Mouse (Mus musculus) liver, postnatal 0 days (tissue): ENCODE data around the gene Dhdds. TPM values are rescaled to one million over a fixed set of nuclear protein-coding genes. Genes with fewer than 3 reads are reported as not detected.

Experiments used
- ATAC-seq: fragments of 200-750 bp; cut with Nextera tagmentation; 2 replicates; pipeline ENCODE4 v1.8.0; 2017; ENCODE audit warnings: mild to moderate bottlenecking, moderate library complexity
- DNase-seq: peaks from one replicate; pipeline ENCODE4 v3.0.0-alpha.2; 2016
- H3K27ac ChIP-seq: fragments of 300-500 bp; sonication (generic); 2 replicates; pipeline ENCODE4 v1.5.1; 2014; ENCODE audit warnings: antibody characterized with exemption, moderate library complexity, mild to moderate bottlenecking, low read depth
- H3K27me3 ChIP-seq: fragments of 300-500 bp; sonication (generic); 2 replicates; pipeline ENCODE4 v1.6.1; 2014; ENCODE audit warnings: low read length, control low read depth, mixed read lengths; ENCODE audit not compliant: insufficient read depth
- H3K36me3 ChIP-seq: fragments of 300-500 bp; sonication (generic); replicated peaks from 2 replicates; pipeline ENCODE4 v1.6.1; 2014; ENCODE audit warnings: mild to moderate bottlenecking, control low read depth, low read length, moderate library complexity, mixed read lengths; ENCODE audit not compliant: insufficient read depth
- H3K4me1 ChIP-seq: fragments of 300-500 bp; sonication (generic); 2 replicates; pipeline ENCODE4 v1.6.1; 2014; ENCODE audit warnings: antibody characterized with exemption, mild to moderate bottlenecking, control low read depth; ENCODE audit not compliant: insufficient read depth
- H3K4me2 ChIP-seq: fragments of 300-500 bp; sonication (generic); 2 replicates; pipeline ENCODE4 v1.6.1; 2014; ENCODE audit warnings: low read depth, mild to moderate bottlenecking, low read length, moderate library complexity, mixed read lengths
- H3K4me3 ChIP-seq: fragments of 300-500 bp; sonication (generic); 2 replicates; pipeline ENCODE4 v1.5.1; 2014; ENCODE audit warnings: low read depth, low read length
- H3K9ac ChIP-seq: fragments of 300-500 bp; sonication (generic); replicated peaks from 2 replicates; pipeline ENCODE4 v1.6.1; 2014; ENCODE audit warnings: mild to moderate bottlenecking, moderate library complexity
- H3K9me3 ChIP-seq: fragments of 300-500 bp; sonication (generic); 2 replicates; pipeline ENCODE4 v1.6.1; 2016; ENCODE audit warnings: mild to moderate bottlenecking, control low read depth, low read length, mixed read lengths
- CTCF ChIP-seq: sonication (generic); IDR thresholded peaks from 2 replicates; pipeline ENCODE4 v1.5.1; 2016; ENCODE audit warnings: antibody characterized with exemption, low read depth
- EP300 ChIP-seq: IDR thresholded peaks from 2 replicates; pipeline ENCODE4 v1.6.1; 2016; ENCODE audit warnings: antibody characterized with exemption, low read depth, mild to moderate bottlenecking
- WGBS: fragments of 180-500 bp; shearing (Covaris S2); extraction: QIAGEN DNeasy Blood & Tissue Kit; methylation state at CpG from one replicate; pipeline ENCODE4 v1.1.7; 2014; ENCODE audit not compliant: insufficient replicate concordance; 5-methylcytosine and 5-hydroxymethylcytosine counted together
- polyA plus RNA-seq: library from polyadenylated mRNA; unstranded; fragments of >200 nt; fragmentation: Nextera tagmentation; extraction: Ambion mirVana; gene quantifications from 2 replicates; pipeline ENCODE4 v1.2.1, GENCODE M21; 2015

The Dhdds gene
- polyA plus RNA-seq, 1 experiment from 2014 or later, result 10.3 TPM

DNA sequence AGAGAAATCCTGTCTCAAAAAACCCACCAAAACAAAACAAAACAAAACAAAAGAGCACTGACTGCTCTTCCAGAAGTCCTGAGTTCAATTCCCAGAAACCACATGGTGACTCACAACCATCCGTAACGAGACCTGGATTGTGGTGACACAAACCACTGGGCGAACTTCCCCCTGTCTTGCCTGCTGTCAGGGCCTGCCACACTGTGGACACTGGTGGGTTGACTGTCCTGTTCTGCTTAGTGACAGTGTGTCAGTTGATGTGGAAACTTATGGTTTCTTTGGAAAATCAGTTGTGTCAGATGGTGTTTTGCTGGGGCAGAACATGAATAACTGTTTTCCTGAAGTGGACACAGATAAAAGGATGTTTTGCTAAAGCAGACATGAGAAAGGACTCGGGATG, 58.0 kb downstream of the Dhdds start:
- H3K9ac ChIP-seq, result no peak overlapping the region
- H3K36me3 ChIP-seq, result no peaks in the 10 kb centered on the region
- no peak for DNase-seq
- H3K4me1 ChIP-seq, result peaks cover 7% of the 10 kb centered on the region; the same call in 1 of the 2 replicates
- H3K27me3 ChIP-seq, result no peaks in the 10 kb centered on the region
- 77% methylated on average over 4 of the region's 4 CpGs for whole genome bisulfite sequencing
- ATAC-seq, result no peak
- no peak overlapping the region for H3K27ac ChIP-seq
- no peaks in the 10 kb centered on the region for H3K9me3 ChIP-seq
- no peak overlapping the region for H3K4me3 ChIP-seq
- TF ChIP-seq EP300, result no peak
- TF ChIP-seq CTCF, result peak; percentile 20; the same call in 1 of the 2 replicates
- H3K4me2 ChIP-seq, result no peak overlapping the region

DNA sequence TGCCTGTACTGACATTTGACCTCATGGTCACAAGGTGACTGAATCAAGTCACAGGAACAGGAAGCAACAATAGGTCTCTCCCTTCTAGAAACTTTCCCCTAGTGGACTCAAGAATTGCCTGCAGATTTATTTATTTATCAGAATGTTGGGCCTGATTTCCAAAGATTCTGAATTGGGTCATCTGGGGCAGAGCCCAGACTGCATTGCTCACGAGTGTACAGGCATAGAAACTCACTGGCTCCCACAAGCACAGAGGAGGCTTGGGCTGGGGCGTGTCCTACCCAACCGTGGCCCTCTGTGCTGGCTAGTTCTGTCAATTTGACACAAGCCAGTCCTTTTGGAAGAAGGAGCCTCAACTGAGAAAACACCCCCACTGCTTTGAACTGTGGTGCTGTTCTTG, 59.1 kb downstream of the Dhdds start:
- DNase-seq, result no peak

DNA sequence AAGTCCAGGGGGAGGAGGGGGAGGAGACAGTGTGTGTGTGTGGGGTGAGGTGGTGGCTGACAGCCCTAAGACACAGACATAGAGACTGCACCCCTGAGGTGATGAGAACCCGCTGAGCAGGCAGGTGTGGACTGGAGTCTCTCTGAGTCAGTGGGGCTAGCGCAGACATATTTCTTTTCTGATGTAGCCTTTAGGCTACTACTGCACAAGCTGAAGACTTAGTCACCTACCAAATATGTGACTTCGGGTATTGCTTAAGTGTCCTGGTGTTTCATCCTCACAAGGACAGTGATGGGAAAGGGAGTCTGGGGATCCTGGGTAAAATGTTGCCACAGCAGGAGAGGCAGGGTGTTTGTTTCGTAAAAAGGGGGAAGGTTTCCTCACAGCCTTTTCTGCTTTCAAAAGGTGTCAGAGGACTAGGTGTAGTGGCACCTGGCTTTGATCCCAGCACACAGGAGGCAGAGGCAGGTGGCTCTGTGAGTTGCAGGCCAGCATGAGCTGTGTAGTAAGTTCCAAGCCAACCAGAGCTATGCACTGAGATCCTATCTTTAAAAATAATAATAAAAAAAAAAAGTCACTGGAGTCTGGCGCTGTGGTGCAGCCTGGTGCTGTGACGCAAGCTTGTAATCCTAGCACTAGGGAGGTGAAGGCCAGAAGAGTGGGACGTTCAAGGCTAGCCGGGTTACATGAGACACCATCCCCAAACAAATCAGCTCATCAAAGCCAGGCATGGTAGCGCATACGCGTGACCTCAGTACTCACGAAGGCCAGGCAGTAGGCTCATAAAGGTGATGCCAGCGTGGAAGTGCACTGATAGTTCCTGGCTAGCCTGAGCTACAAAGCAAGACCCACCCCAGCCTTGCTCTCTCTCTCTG, 60.1 kb downstream of the Dhdds start:
- TF ChIP-seq EP300, result no peak
- no peak for TF ChIP-seq CTCF
- Histone ChIP-seq H3K9me3 (no peaks in the 10 kb centered on the region), H3K36me3 (no peaks in the 10 kb centered on the region), H3K27ac (no peak overlapping the region), H3K4me1 (peaks cover 7% of the 10 kb centered on the region; the same call in 1 of the 2 replicates), H3K4me2 (no peak overlapping the region), H3K9ac (no peak overlapping the region), H3K4me3 (no peak overlapping the region), H3K27me3 (no peaks in the 10 kb centered on the region)
- DNase-seq, result no peak
- 70% methylated on average over 13 of the region's 13 CpGs for WGBS
- ATAC-seq, result no peak

More for the DNA sequence above, 59.1 kb downstream of the Dhdds start:
- H3K4me3 ChIP-seq, result no peak overlapping the region
- no peak overlapping the region for H3K4me2 ChIP-seq
- no peak for TF ChIP-seq CTCF
- TF ChIP-seq EP300, result no peak
- no peaks in the 10 kb centered on the region for H3K36me3 ChIP-seq
- WGBS, result 50% methylated on average over 3 of the region's 3 CpGs
- H3K9ac ChIP-seq, result no peak overlapping the region
- H3K27ac ChIP-seq, result no peak overlapping the region
- no peaks in the 10 kb centered on the region for H3K9me3 ChIP-seq
- H3K27me3 ChIP-seq, result no peaks in the 10 kb centered on the region
- no peak for ATAC-seq
- H3K4me1 ChIP-seq, result peaks cover 7% of the 10 kb centered on the region; the same call in 1 of the 2 replicates

DNA sequence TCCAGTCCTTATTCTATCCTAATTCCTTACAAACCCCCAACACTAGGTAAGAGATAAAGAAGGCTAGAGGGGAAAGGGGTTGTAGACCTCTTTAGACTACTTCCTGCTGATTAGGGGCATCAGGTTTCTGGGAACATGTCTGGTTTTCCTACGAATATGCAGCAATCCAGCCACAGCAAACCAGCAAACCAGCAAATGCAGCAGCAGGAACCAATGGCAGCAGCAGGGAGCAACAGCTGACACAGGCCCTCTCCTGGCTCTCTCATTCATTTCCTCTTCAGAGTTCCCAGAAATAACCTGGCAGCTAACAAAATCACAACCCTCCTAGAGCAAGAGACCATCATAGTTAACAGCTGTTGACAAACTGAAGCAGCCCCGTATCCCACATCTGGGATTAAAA, 62.6 kb downstream of the Dhdds start:
- ATAC-seq, result no peak
- H3K36me3 ChIP-seq, result no peaks in the 10 kb centered on the region
- H3K4me2 ChIP-seq, result no peak overlapping the region
- no peak overlapping the region for H3K27ac ChIP-seq
- H3K4me3 ChIP-seq, result no peak overlapping the region
- DNase-seq, result no peak
- no peak overlapping the region for H3K9ac ChIP-seq
- 39% methylated on average over 2 of the region's 2 CpGs for WGBS
- H3K4me1 ChIP-seq, result peaks cover 7% of the 10 kb centered on the region; the same call in 1 of the 2 replicates
- TF ChIP-seq CTCF, result no peak
- TF ChIP-seq EP300, result no peak
- no peaks in the 10 kb centered on the region for H3K27me3 ChIP-seq
- H3K9me3 ChIP-seq, result no peaks in the 10 kb centered on the region

DNA sequence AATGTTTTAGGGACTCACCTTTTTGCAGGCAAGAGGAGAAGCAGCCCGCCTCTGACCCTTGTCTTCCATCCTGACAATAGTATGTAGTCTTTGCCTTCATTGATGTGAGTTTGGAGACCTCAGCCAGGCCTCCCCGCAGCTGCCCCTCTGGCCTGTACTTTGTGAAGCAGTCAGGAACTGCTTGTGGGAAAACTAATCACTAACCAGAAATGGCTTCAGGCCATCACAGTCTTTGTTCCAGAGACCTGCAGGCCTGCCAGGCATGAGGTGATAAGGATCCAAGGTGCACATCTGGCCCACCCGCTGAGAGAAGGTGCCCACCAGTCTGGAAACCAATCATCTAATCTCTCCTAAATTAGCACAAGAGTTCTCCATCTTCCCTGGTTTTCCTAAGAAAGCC, 68.9 kb downstream of the Dhdds start:
- DNase-seq (no peak), ATAC-seq (no peak)
- Histone ChIP-seq H3K9me3 (no peaks in the 10 kb centered on the region), H3K4me2 (peak overlapping the region; percentile 19; the same call in 1 of the 2 replicates), H3K4me1 (peaks cover 17% of the 10 kb centered on the region), H3K36me3 (no peaks in the 10 kb centered on the region), H3K4me3 (no peak overlapping the region), H3K27me3 (no peaks in the 10 kb centered on the region), H3K27ac (no peak overlapping the region), H3K9ac (no peak overlapping the region)
- no peak for TF ChIP-seq CTCF
- no peak for TF ChIP-seq EP300
- WGBS, result 53% methylated on average over 3 of the region's 3 CpGs

DNA sequence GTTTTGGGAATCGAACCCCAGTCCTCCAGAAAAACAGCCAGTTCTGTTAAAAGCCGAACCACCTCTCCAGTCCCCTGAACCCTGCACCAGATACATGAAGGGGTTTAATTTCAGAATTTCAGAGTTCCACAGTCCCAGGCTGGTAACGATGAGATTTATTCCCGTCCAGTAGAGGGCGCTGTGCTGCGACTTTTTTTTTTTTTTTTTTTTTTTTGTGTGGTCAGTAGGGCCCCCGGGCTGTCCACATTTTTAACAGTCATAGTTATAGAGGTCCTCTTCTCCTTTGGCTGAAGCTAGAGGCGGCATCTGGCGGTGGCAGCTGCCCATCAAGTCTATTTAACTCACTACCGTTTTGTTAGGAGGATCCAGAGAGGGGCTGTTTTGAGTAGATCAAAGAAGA, 69.4 kb downstream of the Dhdds start:
- Histone ChIP-seq H3K4me3 (no peak overlapping the region), H3K4me2 (peak overlapping the region; percentile 19; the same call in 1 of the 2 replicates), H3K27ac (no peak overlapping the region), H3K27me3 (no peaks in the 10 kb centered on the region), H3K4me1 (peaks cover 17% of the 10 kb centered on the region), H3K36me3 (no peaks in the 10 kb centered on the region), H3K9me3 (no peaks in the 10 kb centered on the region), H3K9ac (no peak overlapping the region)
- WGBS, result 12% methylated on average over 10 of the region's 10 CpGs
- TF ChIP-seq CTCF (peak; percentile 72), EP300 (no peak)
- DNase-seq (peak; percentile 52), ATAC-seq (peak; percentile 58; the same call in 1 of the 2 replicates)
